Mouse (Mus musculus) testis, postnatal 10 days (tissue): ENCODE measurements around the gene Arid1a.
"Not testable (repeated sequence)": the region's sequence is repeated elsewhere in the genome, so short reads cannot be mapped to it uniquely, and the experiment has no call there.

Experiments used
- DNase-seq: peaks from one replicate; pipeline ENCODE4 v3.0.0; 2021; ENCODE audit warnings: low spot score

Arid1a gene

DNA sequence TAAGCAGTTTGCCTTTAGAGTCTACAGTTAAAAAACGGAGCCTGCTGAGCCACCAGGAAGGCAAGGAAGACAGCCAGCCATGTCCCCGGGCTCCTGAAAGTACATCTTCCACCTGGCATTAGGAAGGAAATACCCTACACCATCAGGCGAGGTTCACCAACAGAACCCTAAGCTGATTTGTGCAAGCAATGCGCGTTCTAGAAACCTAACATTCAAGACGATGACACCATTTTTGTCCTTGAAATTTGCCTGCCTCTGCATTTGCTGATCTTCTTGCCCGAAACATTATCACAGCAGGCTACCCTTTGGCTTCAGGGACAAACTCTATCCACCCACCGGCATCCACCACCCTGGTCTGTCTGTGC lies 82.3 kb downstream of the Arid1a start:
- no peak for DNase-seq

DNA sequence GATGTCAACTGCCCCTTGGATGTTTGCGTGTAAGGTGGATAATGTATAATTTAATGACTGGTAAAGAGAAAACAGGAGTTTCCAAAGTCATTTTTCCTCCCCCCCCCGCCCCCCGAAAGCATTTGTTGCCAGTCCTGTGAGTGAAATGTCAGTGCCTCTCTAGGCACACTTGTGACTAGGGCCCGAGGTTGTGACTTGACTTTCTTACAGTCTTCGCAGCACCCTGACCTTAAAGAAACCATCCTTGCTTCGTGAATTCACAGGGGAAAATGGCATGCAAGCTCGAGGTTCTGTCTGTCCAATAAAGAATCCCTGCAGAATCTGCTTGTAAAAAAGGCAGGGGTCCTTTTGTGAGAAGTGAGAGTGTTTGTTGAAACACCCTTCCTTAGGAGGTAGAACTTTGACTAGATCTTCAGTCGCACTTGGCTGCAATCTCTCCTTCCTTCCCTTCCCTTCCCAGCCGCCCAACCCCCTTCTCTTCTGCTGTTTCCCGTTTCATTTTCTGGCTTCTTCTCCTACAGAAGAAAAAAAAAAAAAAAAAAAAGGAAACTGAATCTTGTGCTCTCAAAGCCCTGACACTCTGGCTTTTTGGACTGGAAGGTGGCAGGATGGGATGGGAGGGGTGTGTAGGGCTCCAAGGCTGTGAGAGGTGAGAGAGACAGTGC lies 82.8 kb downstream of the Arid1a start:
- DNase-seq = peak; percentile 73

DNA sequence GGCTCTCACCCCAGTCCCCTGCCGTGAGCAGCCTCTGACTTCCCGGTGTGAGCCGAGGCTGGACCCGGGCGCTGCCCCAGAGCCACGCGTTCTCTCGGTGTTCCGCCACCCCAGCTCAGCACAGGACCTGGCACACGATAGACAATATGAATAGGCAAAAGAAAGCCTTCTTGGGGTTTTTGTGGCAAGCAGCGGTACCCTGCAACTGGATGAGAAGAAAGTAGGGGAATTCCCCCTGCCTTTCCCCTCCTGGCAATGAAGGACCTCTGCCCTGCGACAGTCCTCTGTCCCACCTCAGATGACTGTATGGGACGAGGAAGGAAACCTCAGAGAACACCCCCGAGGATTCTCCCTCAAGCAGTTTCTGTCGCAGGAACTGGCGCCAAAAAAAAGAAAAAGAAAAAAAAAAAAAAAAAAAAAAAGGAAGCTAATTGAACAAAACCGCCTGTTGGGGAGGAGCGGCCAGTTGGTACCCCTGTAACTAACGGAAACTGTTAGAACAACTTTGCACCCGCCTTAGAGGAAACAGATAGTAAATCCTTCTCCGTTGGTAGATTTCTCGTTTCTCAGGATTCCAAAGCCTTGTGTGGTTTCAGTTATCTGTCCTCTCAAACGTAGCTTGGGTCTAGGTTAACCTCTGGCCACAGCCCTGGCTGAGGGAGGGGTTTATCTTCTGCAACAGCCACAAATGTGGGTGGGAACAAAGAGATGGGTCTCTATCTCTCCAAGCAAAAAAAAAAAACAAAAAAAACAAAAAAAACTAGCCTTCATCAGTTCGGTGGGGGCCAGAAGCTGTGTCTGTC lies 83.5 kb downstream of the Arid1a start:
- DNase-seq = no peak

DNA sequence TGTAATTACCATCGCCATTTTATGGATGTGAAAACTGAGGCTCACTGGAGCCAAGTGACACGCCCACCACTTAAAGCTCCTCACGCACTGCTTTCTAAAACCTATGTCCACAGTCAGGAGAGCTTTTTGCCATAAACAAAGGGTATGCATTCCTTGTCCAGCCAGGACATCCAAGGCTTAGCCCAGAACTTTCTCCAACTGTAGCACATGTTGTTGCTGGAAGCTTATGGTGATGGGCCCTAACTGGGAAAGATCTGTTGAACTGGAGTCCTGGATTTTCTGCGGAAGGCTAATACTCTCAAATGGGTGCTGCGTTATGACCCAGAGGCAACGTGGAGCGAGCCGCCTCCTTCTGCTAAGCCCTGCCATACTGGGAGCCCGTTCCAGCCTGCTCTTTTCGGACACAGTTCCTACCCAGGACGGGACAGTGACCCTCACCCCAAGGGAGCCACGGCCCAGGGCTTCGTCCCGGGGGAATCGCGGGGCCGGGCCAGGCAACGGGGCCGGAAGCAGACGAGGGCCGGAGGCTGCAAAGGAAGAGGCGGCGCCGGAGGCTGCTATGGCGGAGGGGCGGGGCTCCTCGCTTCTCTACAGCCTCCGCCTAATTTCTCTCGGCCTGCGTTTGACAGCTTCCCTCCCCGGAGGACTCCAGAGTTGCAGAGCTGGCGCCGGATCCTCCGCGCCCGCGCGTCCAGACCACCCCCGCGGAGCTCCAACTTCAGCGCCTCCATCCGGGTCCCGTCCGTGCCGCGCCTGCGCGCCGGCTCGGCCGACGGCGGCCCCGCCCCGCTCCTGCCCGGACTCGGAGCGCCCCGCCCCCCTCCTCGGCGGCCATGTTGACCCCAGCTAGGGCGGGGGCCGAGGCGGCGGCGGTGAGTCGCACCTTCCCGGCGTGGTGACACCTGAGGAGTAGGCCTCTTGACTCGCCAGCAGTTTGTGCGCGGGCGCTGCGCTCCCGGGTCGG lies 84.4 kb downstream of the Arid1a start, which contains the start of gene Pigv:
Gene Pigv, minus strand, starts transcription at position 767 of the 964 bp plus-strand sequence.
- peak; percentile 99 for DNase-seq

DNA sequence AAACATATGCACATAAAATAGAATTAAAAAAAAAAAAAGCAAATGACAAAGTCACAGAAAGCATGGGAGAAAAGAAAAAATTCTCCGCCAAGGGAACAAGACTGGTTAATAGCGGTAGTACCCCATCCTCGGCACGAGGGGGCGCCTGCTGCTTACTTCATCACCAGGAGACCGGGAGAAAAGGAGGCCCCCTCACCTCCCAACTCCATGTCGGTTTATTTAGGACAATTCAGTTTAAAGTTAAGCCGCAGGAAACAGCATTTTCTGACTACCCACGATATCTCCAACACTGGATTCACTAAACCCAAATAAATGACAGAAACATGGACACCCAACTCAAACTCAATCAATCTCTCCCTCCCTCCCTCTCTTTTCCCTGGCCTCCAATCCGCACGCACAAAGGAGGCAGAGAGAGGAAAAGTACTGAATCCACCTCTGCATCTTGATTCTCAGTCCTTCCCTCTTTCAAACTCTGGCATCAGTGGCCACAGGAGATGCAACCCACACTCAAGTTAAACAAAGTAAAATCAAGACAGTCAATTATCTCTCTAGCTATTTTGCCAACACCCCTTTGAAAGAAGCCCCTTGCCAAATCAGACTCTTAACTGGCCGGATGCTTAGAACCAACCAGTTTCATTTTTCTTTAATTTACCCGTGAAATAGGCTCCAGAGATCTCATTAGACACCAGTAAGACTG lies 85.2 kb downstream of the Arid1a start:
- peak; percentile 91 for DNase-seq

DNA sequence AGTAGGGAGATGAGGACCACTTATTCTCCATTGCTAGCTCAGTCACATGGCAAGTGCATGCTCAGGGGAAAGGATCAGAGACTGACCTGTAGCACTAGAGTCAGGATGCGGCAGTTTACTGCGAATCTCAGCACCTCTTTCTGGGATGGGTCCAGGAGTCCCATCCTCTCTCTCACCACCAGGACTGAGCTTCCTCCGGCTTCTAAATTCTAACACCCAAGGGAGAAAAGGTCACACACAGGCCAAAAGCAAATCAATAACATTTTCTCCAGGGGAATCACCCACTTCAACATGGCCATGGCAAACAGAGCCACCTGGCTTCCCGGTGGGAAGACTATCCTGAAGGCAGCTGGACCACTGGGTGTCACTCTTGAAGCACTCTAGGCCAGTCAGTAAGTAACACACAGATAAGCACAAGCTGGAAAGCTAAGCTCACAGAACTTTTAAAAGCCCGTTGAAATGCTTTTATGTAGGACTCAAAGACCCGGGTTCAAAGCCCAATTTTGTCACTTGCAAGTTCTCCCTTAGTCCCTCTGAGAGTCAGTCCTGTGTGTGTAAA lies 86.8 kb downstream of the Arid1a start:
- DNase-seq = no peak

DNA sequence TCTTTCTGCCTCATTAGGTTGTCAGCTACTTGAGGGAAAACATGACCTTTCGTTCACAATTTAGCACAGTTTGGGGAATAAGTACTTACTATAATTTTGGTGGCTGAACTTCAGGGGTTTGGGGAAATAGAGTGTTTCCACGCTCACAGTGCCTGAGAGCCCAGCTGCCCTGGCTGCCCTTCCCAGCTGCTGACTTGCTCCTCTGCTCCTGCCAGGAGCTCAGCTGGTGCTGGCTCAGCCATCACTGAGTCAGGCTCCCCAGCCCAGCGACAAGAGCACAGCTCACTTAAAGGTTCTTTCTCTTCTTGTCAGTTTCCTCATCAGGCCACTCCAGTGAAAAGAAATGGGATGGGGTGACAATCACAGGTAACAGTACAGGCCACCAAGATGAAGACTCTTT lies 88.0 kb downstream of the Arid1a start:
- DNase-seq = no peak

DNA sequence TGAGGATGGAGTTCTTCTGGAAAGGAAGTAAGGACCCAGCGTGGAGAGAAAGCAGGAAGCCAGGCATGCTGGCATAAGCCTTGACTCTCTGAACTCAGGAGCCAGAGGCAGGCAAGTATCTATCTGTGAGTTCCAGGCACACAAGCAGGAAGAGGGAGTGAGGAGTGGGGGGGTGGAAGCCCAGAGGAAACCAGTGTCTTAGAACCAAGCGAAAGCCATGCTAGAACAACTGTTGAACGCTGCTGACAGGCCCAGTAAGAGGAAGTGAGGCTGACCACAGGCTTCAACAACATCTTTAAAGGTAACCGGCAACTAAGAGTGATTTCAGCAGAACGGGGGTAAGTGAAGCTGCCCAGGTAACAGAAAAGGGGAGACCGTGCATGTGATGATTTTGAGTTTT lies 90.4 kb downstream of the Arid1a start:
- no peak for DNase-seq

DNA sequence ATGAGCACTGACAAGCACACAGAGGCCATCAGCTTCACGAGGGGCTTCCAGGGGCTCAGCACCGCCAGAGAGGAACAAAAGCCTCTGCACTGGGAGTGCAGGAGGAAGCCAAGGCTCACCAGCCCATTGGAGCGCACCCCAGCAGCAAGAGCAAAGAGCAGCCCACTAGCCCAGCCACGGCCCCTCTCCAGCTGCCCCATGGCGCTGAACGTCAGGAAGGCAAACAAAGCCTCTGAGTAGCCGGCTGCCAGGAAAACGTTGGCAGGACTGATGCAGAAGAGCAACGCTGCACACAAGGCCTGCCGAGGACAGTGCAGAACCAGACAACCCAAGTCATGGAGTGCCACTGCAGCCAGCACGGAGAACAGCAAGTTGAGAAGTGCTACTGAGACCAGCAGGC lies 91.5 kb downstream of the Arid1a start:
- DNase-seq = no peak

DNA sequence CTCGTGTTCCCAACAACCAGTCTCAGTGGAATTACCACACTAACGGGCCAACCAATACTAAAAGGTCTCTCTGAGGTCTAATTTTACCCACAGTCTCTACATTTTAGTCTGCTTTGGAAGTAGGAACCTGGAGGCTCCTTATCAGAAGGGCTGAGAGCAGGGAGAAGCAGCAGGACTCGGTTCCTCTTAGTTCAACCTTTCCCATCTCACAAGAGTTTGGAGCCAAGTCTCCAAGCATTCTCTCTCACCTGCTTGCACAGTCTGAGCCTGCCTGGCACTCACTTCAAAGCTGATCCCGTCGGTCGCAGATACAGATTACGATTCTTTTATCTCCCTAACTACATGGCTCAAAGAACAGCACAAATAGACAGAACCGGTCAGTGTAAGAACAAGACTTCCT lies 93.6 kb downstream of the Arid1a start:
- no peak for DNase-seq

DNA sequence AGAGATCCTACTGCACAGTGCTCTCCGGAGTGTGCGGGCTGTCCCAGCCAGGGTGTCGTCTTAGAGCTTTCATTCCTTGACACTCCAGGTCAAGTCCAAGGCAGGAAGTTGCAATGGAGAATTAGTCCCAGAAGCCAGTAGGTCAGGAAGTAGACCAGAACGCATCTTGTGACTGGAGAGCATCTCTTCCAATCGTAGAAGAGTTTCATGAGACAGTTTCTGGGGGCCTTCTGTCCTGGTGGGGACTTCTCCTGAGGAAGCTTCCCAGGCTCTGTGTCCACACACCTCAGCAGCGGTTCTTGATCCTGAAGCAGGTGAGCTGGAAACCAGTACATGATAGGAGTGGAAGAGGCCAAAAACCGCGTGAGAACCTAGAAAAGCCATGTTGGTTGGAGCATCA lies 94.1 kb downstream of the Arid1a start:
- no peak for DNase-seq

DNA sequence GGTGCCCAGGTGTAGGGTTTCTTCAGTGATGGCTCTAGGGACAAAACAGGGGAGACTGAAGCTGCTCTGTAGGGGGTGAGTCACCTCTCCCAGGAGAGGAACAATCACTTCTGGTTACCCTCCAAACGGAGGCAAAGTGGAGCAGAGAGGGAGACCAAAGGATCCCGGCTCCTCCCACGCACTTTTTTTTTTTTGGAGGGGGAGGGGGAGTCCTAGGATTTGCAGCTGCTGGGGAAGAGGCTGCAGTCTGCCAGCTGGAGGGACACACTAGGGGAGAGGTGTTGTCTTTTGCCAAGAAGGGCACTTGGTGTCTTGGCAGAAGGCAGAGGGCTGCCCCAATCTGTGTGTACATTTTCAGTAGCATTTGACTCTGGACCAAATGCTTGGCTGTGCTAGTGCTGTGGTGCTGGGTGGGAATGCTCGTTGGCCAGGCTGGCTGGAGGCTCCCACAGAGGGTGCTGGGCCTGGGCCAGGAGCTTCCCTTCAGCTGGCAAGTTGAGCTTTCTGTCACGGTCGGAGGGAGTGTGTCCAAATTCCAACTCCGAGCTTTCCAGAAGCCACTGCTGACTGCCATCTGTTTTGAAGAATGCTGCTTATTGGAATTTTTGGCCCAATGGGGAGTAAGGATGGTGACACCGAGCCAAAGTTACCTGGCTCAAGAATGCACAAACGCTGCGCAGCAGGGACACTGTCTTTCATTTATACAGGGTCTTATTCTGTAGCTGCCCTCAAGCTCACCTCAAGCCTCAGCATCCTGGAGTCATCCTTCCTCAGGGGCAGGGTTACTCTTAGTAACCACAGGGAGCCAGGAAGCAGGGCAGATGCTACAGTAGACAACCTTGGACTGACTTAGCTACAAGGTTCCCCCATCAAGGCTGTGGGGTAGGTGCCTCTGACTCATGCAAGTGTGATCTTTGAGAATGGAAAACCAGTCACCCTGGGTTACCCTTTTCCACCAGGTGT lies 96.1 kb downstream of the Arid1a start:
- peak; percentile 86 for DNase-seq

DNA sequence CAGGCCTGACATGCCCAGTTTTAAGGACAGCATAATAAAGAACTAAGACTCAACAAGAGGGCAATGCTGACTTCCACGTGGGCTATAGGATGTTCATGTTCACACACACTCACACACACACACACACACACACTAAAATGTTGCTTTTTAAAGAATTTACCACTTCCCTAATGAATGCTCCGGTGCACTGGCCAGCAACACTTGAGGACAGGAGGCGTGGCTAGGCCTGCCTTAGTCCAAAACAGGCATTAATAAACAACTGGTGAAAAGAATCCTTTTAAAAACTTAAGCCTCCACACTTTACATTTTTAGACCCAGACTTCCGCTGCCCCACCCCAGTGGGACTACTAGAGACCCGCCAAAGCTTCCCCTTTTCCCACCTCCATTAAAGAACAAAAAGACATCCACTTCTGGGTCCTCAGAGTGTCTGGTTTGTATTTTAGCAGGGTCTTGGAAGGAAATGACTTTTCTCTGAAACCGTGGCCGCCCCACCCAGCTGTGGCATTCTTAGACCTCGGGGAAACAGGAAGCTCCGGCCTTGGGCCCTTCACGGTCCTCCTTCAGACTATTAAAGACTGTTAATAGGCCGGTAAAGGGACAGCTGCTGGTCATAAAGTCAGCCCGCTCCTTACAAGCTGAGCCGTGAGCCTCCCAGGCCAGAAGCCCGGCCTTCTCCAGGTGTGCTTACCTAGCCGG lies 96.9 kb downstream of the Arid1a start:
- DNase-seq = peak; percentile 60

DNA sequence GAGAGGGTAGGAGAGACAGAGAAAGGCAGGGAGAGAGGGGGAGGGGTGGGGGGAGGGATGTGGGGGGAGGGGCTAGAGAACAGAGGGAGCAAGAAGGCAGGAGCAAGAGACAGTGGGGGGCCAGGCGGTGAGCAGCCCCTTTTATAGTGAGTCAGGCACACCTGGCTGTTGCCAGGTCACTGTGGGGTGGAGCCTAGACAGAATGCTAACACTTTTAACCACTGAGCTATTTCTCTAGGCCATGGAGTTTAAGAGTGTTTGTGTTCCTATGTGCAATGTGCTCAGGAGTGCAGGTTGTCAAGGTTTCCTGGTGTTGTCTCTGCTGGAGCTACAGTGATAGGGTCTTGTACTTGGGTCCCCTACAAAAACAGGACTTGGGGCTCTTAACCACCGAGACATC lies 97.8 kb downstream of the Arid1a start:
- DNase-seq = no peak

DNA sequence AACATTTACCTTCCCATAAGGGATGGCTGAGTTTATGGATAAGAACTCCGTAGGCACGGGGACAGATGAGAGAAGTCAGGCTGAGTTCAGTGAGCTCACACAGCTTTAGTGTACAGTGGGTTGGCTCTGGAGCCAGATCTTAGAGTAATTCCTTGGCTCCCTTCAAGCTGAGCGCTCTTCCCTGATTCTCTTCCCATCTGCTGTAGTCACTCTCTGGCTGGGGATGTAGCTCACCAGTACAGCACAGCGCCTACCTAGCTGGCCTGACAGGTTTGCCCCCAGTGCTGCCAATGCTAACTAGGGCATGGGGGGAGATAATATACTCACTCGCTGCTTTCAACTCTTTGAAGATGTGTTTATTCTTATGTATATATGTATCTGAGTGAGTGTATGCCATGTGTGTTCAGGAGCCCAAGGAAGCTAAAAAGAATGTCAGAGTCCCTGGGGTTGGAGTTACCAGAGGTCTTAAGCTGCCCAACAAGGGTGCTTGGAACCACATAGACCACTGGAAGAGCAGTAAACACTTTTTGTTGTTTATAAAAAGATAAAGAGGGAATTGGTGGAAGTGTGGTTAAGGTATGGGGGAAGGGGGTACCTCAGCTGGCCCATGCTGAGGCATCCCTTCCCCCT lies 98.6 kb downstream of the Arid1a start:
- DNase-seq = no peak

DNA sequence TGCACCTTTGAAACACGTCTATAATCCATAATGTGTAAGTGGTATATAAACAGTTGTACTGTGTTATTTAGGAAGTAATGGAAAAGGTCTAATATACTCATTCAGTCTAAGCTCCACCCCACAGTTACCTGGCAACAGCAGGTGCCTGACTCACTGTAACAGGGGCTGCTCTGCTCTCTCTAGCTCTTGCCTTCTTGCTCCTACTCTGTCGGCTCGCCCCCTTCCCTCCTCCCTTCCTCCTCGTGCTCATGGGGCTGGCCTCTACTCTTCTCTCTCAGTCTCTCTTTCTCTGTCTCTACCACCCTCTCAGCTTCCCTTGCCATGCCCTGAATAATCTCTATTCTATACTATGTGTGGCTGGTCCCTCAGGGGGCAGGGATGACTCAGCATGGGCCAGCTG lies 99.6 kb downstream of the Arid1a start:
- no peak for DNase-seq

DNA sequence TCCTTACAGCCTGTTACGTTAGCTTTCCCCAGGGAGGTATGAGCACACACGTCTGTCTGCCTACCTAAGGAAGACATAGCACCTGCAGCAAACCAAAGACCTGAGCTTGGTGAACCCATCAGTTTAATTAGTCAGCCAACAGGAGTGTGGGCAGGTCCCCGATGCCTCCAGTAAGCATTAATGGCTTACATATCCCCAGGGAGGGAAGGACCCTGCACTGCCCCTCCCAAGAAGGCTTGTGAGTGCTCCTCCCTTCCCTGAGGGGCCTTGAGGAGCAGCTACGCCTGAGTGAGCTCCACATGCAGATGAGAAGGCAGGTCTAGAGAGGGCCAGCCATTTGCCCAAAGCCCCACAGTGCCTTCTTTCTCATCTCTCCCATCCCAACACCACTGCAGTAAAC lies 100.3 kb downstream of the Arid1a start:
- no peak for DNase-seq

DNA sequence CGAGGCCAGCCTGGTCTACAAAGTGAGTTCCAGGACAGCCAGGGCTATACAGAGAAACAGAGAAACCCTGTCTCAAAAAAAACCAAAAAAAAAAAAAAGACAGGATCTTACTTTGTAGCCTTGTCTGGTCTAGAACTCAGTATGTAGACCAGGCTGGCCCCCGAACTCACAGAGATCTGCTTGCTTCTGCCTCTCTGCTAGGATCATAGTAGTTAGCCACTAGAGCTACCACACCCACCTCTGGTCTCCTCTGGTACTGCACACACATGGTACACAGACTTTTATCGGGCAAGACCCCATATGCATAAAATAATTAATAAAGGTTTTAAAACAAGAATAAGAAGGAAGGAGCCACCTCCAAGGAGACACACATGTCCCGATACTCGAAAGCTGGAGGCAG lies 102.5 kb downstream of the Arid1a start:
- DNase-seq = not testable (repeated sequence)

DNA sequence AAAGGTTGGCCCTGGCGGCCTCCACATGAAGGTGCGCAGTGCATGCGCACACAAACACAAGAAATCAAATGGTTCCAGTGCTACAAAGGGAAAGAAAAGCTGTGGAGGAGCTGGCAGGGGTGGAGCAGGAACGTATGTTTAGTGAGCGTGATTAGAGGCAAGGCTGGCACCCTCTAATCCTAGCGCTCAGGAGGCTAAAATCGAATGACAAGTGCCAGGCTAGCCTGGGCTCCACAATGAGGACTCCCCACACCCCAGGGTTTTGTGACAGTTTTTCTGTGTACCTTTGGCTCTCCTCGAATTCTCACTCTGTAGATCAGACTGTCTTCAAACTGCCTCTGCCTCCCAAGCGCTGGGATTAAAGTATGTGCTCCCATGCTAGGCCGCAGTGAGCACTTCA lies 103.8 kb downstream of the Arid1a start:
- no peak for DNase-seq
